Mouse (Mus musculus): ENCODE measurements around the gene Wdr35. TPM values are rescaled to one million over a fixed set of nuclear protein-coding genes. Genes with fewer than 3 reads are reported as not detected.

Wdr35 gene
- polyA plus RNA-seq, 1 experiment from 2014 or later = 25.4 TPM

- no peak overlapping the region for H3K4me3 ChIP-seq (ENCODE audit: low read depth, low read length)
- H3K9me3 ChIP-seq (replicated peaks; ENCODE audit: control insufficient read depth, low read length, poor library complexity, severe bottlenecking) = no peaks in the 10 kb centered on the region
- H3K27ac ChIP-seq (ENCODE audit: low read length) = no peak overlapping the region
- H3K9ac ChIP-seq (ENCODE audit: low read depth, low read length) = no peak overlapping the region
- H3K27me3 ChIP-seq (ENCODE audit: control insufficient read depth, insufficient read depth, low read depth, low read length) = no peaks in the 10 kb centered on the region
- H3K4me1 ChIP-seq (ENCODE audit: control insufficient read depth, insufficient read depth, low read length) = no peaks in the 10 kb centered on the region
- H3K4me2 ChIP-seq (ENCODE audit: low read length) = no peak overlapping the region
- ATAC-seq = no peak
- H3K36me3 ChIP-seq (ENCODE audit: control insufficient read depth, insufficient read depth, low read length) = no peaks in the 10 kb centered on the region
- 38% methylated on average over 6 of the region's 6 CpGs for WGBS
These were observed 77.1 kb downstream of the Wdr35 start for GRCm38 (mm10) chr12:9050824-9051223.

GRCm38 (mm10) chr12:9052075-9052829 lies 78.6 kb downstream of the Wdr35 start:
- Histone ChIP-seq H3K27ac (ENCODE audit: low read length) (no peak overlapping the region), H3K4me3 (ENCODE audit: low read depth, low read length) (no peak overlapping the region), H3K27me3 (ENCODE audit: control insufficient read depth, insufficient read depth, low read depth, low read length) (no peaks in the 10 kb centered on the region), H3K9me3 (replicated peaks; ENCODE audit: control insufficient read depth, low read length, poor library complexity, severe bottlenecking) (no peaks in the 10 kb centered on the region), H3K36me3 (ENCODE audit: control insufficient read depth, insufficient read depth, low read length) (no peaks in the 10 kb centered on the region), H3K4me2 (ENCODE audit: low read length) (no peak overlapping the region), H3K4me1 (ENCODE audit: control insufficient read depth, insufficient read depth, low read length) (no peaks in the 10 kb centered on the region), H3K9ac (ENCODE audit: low read depth, low read length) (no peak overlapping the region)
- WGBS = 61% methylated on average over 8 of the region's 8 CpGs
- ATAC-seq = peak; percentile 92

- 0 out of 2 replicates have a peak, but pooled peaks have one; percentile 18 for ATAC-seq
- 45% methylated on average over 7 of the region's 7 CpGs for WGBS
- H3K4me3 ChIP-seq (ENCODE audit: low read depth, low read length) = no peak overlapping the region
These were observed 79.7 kb downstream of the Wdr35 start for GRCm38 (mm10) chr12:9053345-9053744.

DNA sequence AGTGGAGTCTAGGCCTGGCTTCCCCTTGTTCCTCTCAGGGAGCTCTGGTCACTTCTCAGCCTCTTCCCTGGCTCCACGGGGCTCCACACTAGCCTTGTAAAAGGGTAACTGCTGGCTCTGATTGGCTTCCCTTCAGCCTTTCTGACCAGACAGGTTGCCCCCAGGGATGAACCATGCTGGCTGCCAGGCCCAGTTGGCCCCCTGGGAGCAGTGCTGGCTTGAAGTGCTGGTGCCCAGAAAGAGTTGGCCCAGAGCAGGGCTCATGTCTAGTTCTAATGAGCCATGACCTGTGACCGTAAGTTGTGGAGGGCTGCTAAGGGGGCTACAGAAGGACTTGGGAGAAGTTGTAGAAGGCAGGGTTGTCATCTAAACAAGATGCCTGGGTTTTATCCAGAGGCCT lies 80.3 kb downstream of the Wdr35 start:
- H3K27me3 ChIP-seq (ENCODE audit: control insufficient read depth, insufficient read depth, low read depth, low read length) = no peaks in the 10 kb centered on the region
- H3K27ac ChIP-seq (ENCODE audit: low read length) = no peak overlapping the region
- H3K4me1 ChIP-seq (ENCODE audit: control insufficient read depth, insufficient read depth, low read length) = no peaks in the 10 kb centered on the region
- no peaks in the 10 kb centered on the region for H3K36me3 ChIP-seq (ENCODE audit: control insufficient read depth, insufficient read depth, low read length)
- no peak for ATAC-seq
- 83% methylated on average over 2 of the region's 2 CpGs for WGBS
- H3K4me2 ChIP-seq (ENCODE audit: low read length) = no peak overlapping the region
- no peak overlapping the region for H3K4me3 ChIP-seq (ENCODE audit: low read depth, low read length)
- H3K9me3 ChIP-seq (replicated peaks; ENCODE audit: control insufficient read depth, low read length, poor library complexity, severe bottlenecking) = no peaks in the 10 kb centered on the region
- H3K9ac ChIP-seq (ENCODE audit: low read depth, low read length) = no peak overlapping the region

More at GRCm38 (mm10) chr12:9053345-9053744, 79.7 kb downstream of the Wdr35 start:
- Histone ChIP-seq H3K9me3 (replicated peaks; ENCODE audit: control insufficient read depth, low read length, poor library complexity, severe bottlenecking) (no peaks in the 10 kb centered on the region), H3K27ac (ENCODE audit: low read length) (no peak overlapping the region), H3K4me2 (ENCODE audit: low read length) (no peak overlapping the region), H3K4me1 (ENCODE audit: control insufficient read depth, insufficient read depth, low read length) (no peaks in the 10 kb centered on the region), H3K36me3 (ENCODE audit: control insufficient read depth, insufficient read depth, low read length) (no peaks in the 10 kb centered on the region), H3K9ac (ENCODE audit: low read depth, low read length) (no peak overlapping the region), H3K27me3 (ENCODE audit: control insufficient read depth, insufficient read depth, low read depth, low read length) (no peaks in the 10 kb centered on the region)

DNA sequence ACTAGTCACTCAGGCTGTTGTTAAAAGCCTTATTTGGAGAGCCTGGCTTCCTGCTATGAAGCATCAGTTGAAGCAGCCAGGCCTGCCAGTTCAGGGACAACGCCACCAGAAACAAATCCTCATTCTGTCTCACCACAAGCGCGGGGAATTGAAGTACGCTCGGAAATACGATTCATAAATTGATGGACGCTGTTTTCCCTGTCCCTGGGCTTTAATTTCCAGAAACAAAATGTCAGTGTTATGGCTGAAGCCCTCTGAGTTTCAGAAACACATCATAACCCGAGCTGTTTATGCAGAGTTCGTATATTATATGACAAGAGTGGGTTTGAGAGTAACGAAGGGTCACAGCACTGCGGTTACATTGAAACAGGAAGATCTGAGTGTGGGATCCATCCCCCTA lies 81.6 kb downstream of the Wdr35 start:
- WGBS = 81% methylated on average over 11 of the region's 11 CpGs
- Histone ChIP-seq H3K27me3 (ENCODE audit: control insufficient read depth, insufficient read depth, low read depth, low read length) (no peaks in the 10 kb centered on the region), H3K9me3 (replicated peaks; ENCODE audit: control insufficient read depth, low read length, poor library complexity, severe bottlenecking) (no peaks in the 10 kb centered on the region), H3K27ac (ENCODE audit: low read length) (no peak overlapping the region), H3K4me1 (ENCODE audit: control insufficient read depth, insufficient read depth, low read length) (no peaks in the 10 kb centered on the region), H3K4me3 (ENCODE audit: low read depth, low read length) (no peak overlapping the region), H3K4me2 (ENCODE audit: low read length) (no peak overlapping the region), H3K36me3 (ENCODE audit: control insufficient read depth, insufficient read depth, low read length) (no peaks in the 10 kb centered on the region), H3K9ac (ENCODE audit: low read depth, low read length) (no peak overlapping the region)
- no peak for ATAC-seq

DNA sequence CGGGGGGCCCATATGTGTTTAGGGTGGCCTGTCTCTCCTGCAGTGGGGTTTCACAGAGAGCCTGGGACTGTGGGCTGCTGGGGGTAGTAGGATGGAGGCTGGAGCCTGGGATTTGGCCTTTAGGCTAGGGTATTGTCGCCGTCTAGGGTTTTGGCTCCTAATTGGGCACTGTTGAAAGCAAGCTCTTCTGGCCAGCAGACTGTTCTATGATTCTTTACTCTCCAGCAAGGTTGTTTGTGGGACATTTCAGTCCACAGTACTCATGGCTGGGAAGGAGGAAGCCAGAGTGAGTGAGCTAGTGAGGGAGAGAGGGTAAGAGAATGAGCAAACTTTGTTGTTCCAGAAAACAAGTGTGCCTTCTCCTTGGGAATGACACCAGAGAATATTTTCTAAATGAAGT lies 85.8 kb downstream of the Wdr35 start:
- 87% methylated on average over 3 of the region's 3 CpGs for WGBS
- no peak overlapping the region for H3K9ac ChIP-seq (ENCODE audit: low read depth, low read length)
- H3K27me3 ChIP-seq (ENCODE audit: control insufficient read depth, insufficient read depth, low read depth, low read length) = no peaks in the 10 kb centered on the region
- no peaks in the 10 kb centered on the region for H3K4me1 ChIP-seq (ENCODE audit: control insufficient read depth, insufficient read depth, low read length)
- no peak overlapping the region for H3K4me3 ChIP-seq (ENCODE audit: low read depth, low read length)
- H3K27ac ChIP-seq (ENCODE audit: low read length) = no peak overlapping the region
- H3K4me2 ChIP-seq (ENCODE audit: low read length) = no peak overlapping the region
- no peaks in the 10 kb centered on the region for H3K36me3 ChIP-seq (ENCODE audit: control insufficient read depth, insufficient read depth, low read length)
- no peaks in the 10 kb centered on the region for H3K9me3 ChIP-seq (replicated peaks; ENCODE audit: control insufficient read depth, low read length, poor library complexity, severe bottlenecking)
- ATAC-seq = no peak

DNA sequence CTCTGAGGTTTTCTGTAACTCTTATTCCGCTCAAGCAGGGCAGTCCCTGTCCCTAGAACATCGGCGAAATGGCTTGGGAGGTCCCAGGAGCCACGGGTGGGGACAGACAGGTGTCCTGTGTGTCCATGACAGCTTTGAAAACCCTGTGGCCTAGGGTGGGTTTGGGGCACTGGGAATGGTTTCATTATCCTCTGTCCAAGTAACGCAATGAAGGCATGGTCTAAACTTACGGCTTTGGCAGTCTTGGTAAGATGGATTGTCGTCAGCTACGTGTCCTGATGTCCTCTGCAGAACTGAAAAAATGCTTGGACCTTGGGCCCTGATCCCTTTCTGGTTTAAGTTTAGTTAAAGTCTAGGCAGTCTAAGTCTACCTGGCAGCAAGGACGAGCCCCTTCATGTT lies 86.3 kb downstream of the Wdr35 start:
- Histone ChIP-seq H3K36me3 (ENCODE audit: control insufficient read depth, insufficient read depth, low read length) (no peaks in the 10 kb centered on the region), H3K4me2 (ENCODE audit: low read length) (no peak overlapping the region), H3K9ac (ENCODE audit: low read depth, low read length) (no peak overlapping the region), H3K4me3 (ENCODE audit: low read depth, low read length) (no peak overlapping the region), H3K9me3 (replicated peaks; ENCODE audit: control insufficient read depth, low read length, poor library complexity, severe bottlenecking) (no peaks in the 10 kb centered on the region), H3K27ac (ENCODE audit: low read length) (no peak overlapping the region), H3K4me1 (ENCODE audit: control insufficient read depth, insufficient read depth, low read length) (no peaks in the 10 kb centered on the region), H3K27me3 (ENCODE audit: control insufficient read depth, insufficient read depth, low read depth, low read length) (no peaks in the 10 kb centered on the region)
- WGBS = 91% methylated on average over 9 of the region's 9 CpGs
- no peak for ATAC-seq

GRCm38 (mm10) chr12:9063611-9064010 lies 89.9 kb downstream of the Wdr35 start:
- no peak overlapping the region for H3K4me3 ChIP-seq (ENCODE audit: low read depth, low read length)
- no peak for ATAC-seq
- no peaks in the 10 kb centered on the region for H3K36me3 ChIP-seq (ENCODE audit: control insufficient read depth, insufficient read depth, low read length)
- no peaks in the 10 kb centered on the region for H3K27me3 ChIP-seq (ENCODE audit: control insufficient read depth, insufficient read depth, low read depth, low read length)
- H3K4me2 ChIP-seq (ENCODE audit: low read length) = no peak overlapping the region
- no peak overlapping the region for H3K9ac ChIP-seq (ENCODE audit: low read depth, low read length)
- WGBS = 74% methylated on average over 6 of the region's 6 CpGs
- no peaks in the 10 kb centered on the region for H3K9me3 ChIP-seq (replicated peaks; ENCODE audit: control insufficient read depth, low read length, poor library complexity, severe bottlenecking)
- H3K27ac ChIP-seq (ENCODE audit: low read length) = no peak overlapping the region
- H3K4me1 ChIP-seq (ENCODE audit: control insufficient read depth, insufficient read depth, low read length) = no peaks in the 10 kb centered on the region

DNA sequence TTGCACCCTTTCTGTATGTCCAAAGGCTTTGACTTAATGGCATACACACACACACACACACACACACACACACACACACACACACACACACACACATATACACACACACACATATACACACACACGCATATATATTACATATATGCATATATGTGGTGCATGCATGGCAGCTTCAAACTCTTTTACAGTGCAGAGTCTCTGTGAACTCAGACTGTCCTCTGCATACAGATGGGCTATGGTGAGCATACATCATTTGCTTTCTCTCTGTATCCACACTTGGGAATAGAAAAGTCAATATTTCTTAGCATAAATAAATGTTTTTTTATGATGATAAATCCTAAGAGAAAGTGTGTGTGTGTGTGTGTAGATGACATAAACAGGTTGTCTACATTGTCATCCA lies 97.4 kb downstream of the Wdr35 start:
- H3K4me3 ChIP-seq (ENCODE audit: low read depth, low read length) = no peak overlapping the region
- no peak overlapping the region for H3K4me2 ChIP-seq (ENCODE audit: low read length)
- H3K9me3 ChIP-seq (replicated peaks; ENCODE audit: control insufficient read depth, low read length, poor library complexity, severe bottlenecking) = no peaks in the 10 kb centered on the region
- no peaks in the 10 kb centered on the region for H3K27me3 ChIP-seq (ENCODE audit: control insufficient read depth, insufficient read depth, low read depth, low read length)
- no peak overlapping the region for H3K9ac ChIP-seq (ENCODE audit: low read depth, low read length)
- H3K27ac ChIP-seq (ENCODE audit: low read length) = no peak overlapping the region
- ATAC-seq = no peak
- no peaks in the 10 kb centered on the region for H3K4me1 ChIP-seq (ENCODE audit: control insufficient read depth, insufficient read depth, low read length)
- WGBS = 94% methylated on average over 1 of the region's 1 CpGs
- no peaks in the 10 kb centered on the region for H3K36me3 ChIP-seq (ENCODE audit: control insufficient read depth, insufficient read depth, low read length)
